Mouse (Mus musculus): Measurements from ENCODE around the gene Vamp2. TPM values are rescaled to one million over a fixed set of nuclear protein-coding genes. Genes with fewer than 3 reads are reported as not detected.

The Vamp2 gene
- polyA plus RNA-seq, 1 experiment = 20.9 TPM

- Histone ChIP-seq H3K79me3 (ENCODE audit: low read depth) (no peaks in the 10 kb centered on the region), H3K36me3 (ENCODE audit: control insufficient read depth, insufficient read depth) (no peaks in the 10 kb centered on the region), H3K27me3 (ENCODE audit: control insufficient read depth, insufficient read depth, insufficient read length) (no peaks in the 10 kb centered on the region), H3K4me3 (ENCODE audit: insufficient read depth, poor library complexity, severe bottlenecking) (no peak overlapping the region), H3ac (ENCODE audit: control insufficient read depth, insufficient read length, low read depth) (no peak overlapping the region), H3K79me2 (ENCODE audit: control insufficient read depth, insufficient read depth) (no peaks in the 10 kb centered on the region)
- TF ChIP-seq CEBPB (IDR thresholded peaks at IDR 0.05; ENCODE audit: low read depth) (no peak), MYOG (IDR thresholded peaks at IDR 0.05; ENCODE audit: control insufficient read depth, extremely low read depth, insufficient read length) (no peak), CTCF (IDR thresholded peaks at IDR 0.05; ENCODE audit: control insufficient read depth, insufficient read depth, insufficient read length) (no peak), FOSL1 (IDR thresholded peaks at IDR 0.05; ENCODE audit: insufficient read depth, low read length, poor library complexity, severe bottlenecking) (no peak), MYOD1 (IDR thresholded peaks at IDR 0.05; ENCODE audit: control insufficient read depth, insufficient read length, low read depth) (no peak), MAX (IDR thresholded peaks at IDR 0.05) (no peak), USF1 (IDR thresholded peaks at IDR 0.05; ENCODE audit: low read depth) (no peak)
Measured at GRCm38 (mm10) chr11:69072234-69072633, 16.1 kb upstream of the Vamp2 start.

GRCm38 (mm10) chr11:69072666-69073064 is 15.6 kb upstream of the Vamp2 start:
- Histone ChIP-seq H3K4me3 (ENCODE audit: insufficient read depth, poor library complexity, severe bottlenecking) (peak overlapping the region; percentile 3), H3K27me3 (ENCODE audit: control insufficient read depth, insufficient read depth, insufficient read length) (no peaks in the 10 kb centered on the region), H3K79me3 (ENCODE audit: low read depth) (no peaks in the 10 kb centered on the region), H3K36me3 (ENCODE audit: control insufficient read depth, insufficient read depth) (no peaks in the 10 kb centered on the region), H3K79me2 (ENCODE audit: control insufficient read depth, insufficient read depth) (no peaks in the 10 kb centered on the region), H3ac (ENCODE audit: control insufficient read depth, insufficient read length, low read depth) (peak overlapping the region; percentile 64)
- no peak for TF ChIP-seq FOSL1 (IDR thresholded peaks at IDR 0.05; ENCODE audit: insufficient read depth, low read length, poor library complexity, severe bottlenecking)
- no peak for TF ChIP-seq MYOG (IDR thresholded peaks at IDR 0.05; ENCODE audit: control insufficient read depth, extremely low read depth, insufficient read length)
- no peak for TF ChIP-seq USF1 (IDR thresholded peaks at IDR 0.05; ENCODE audit: low read depth)
- no peak for TF ChIP-seq CTCF (IDR thresholded peaks at IDR 0.05; ENCODE audit: control insufficient read depth, insufficient read depth, insufficient read length)
- TF ChIP-seq MAX (IDR thresholded peaks at IDR 0.05) = no peak
- TF ChIP-seq MYOD1 (IDR thresholded peaks at IDR 0.05; ENCODE audit: control insufficient read depth, insufficient read length, low read depth) = no peak
- no peak for TF ChIP-seq CEBPB (IDR thresholded peaks at IDR 0.05; ENCODE audit: low read depth)

GRCm38 (mm10) chr11:69073065-69073888 is 15.0 kb upstream of the Vamp2 start:
- TF ChIP-seq FOSL1 (IDR thresholded peaks at IDR 0.05; ENCODE audit: insufficient read depth, low read length, poor library complexity, severe bottlenecking) (peak; percentile 13), USF1 (IDR thresholded peaks at IDR 0.05; ENCODE audit: low read depth) (no peak), CEBPB (IDR thresholded peaks at IDR 0.05; ENCODE audit: low read depth) (peak; percentile 87), MYOG (IDR thresholded peaks at IDR 0.05; ENCODE audit: control insufficient read depth, extremely low read depth, insufficient read length) (no peak), MYOD1 (IDR thresholded peaks at IDR 0.05; ENCODE audit: control insufficient read depth, insufficient read length, low read depth) (no peak), MAX (IDR thresholded peaks at IDR 0.05) (peak; percentile 82), CTCF (IDR thresholded peaks at IDR 0.05; ENCODE audit: control insufficient read depth, insufficient read depth, insufficient read length) (no peak)
- Histone ChIP-seq H3K79me2 (ENCODE audit: control insufficient read depth, insufficient read depth) (no peaks in the 10 kb centered on the region), H3K27me3 (ENCODE audit: control insufficient read depth, insufficient read depth, insufficient read length) (no peaks in the 10 kb centered on the region), H3K79me3 (ENCODE audit: low read depth) (no peaks in the 10 kb centered on the region), H3K4me3 (ENCODE audit: insufficient read depth, poor library complexity, severe bottlenecking) (peak overlapping the region; percentile 3), H3K36me3 (ENCODE audit: control insufficient read depth, insufficient read depth) (no peaks in the 10 kb centered on the region), H3ac (ENCODE audit: control insufficient read depth, insufficient read length, low read depth) (peak overlapping the region; percentile 56)

- no peak overlapping the region for H3K4me3 ChIP-seq (ENCODE audit: insufficient read depth, poor library complexity, severe bottlenecking)
Measured at GRCm38 (mm10) chr11:69073951-69074775, 14.1 kb upstream of the Vamp2 start.

GRCm38 (mm10) chr11:69074776-69075069 is 13.6 kb upstream of the Vamp2 start:
- no peaks in the 10 kb centered on the region for H3K27me3 ChIP-seq (ENCODE audit: control insufficient read depth, insufficient read depth, insufficient read length)
- no peak overlapping the region for H3ac ChIP-seq (ENCODE audit: control insufficient read depth, insufficient read length, low read depth)
- no peak overlapping the region for H3K4me3 ChIP-seq (ENCODE audit: insufficient read depth, poor library complexity, severe bottlenecking)
- H3K36me3 ChIP-seq (ENCODE audit: control insufficient read depth, insufficient read depth) = no peaks in the 10 kb centered on the region
- no peaks in the 10 kb centered on the region for H3K79me2 ChIP-seq (ENCODE audit: control insufficient read depth, insufficient read depth)
- no peaks in the 10 kb centered on the region for H3K79me3 ChIP-seq (ENCODE audit: low read depth)
- TF ChIP-seq MAX (IDR thresholded peaks at IDR 0.05) = no peak
- no peak for TF ChIP-seq USF1 (IDR thresholded peaks at IDR 0.05; ENCODE audit: low read depth)
- TF ChIP-seq MYOD1 (IDR thresholded peaks at IDR 0.05; ENCODE audit: control insufficient read depth, insufficient read length, low read depth) = no peak
- TF ChIP-seq CTCF (IDR thresholded peaks at IDR 0.05; ENCODE audit: control insufficient read depth, insufficient read depth, insufficient read length) = no peak
- TF ChIP-seq CEBPB (IDR thresholded peaks at IDR 0.05; ENCODE audit: low read depth) = no peak
- TF ChIP-seq MYOG (IDR thresholded peaks at IDR 0.05; ENCODE audit: control insufficient read depth, extremely low read depth, insufficient read length) = no peak
- TF ChIP-seq FOSL1 (IDR thresholded peaks at IDR 0.05; ENCODE audit: insufficient read depth, low read length, poor library complexity, severe bottlenecking) = no peak

More at GRCm38 (mm10) chr11:69073951-69074775, 14.1 kb upstream of the Vamp2 start:
- Histone ChIP-seq H3K36me3 (ENCODE audit: control insufficient read depth, insufficient read depth) (no peaks in the 10 kb centered on the region), H3ac (ENCODE audit: control insufficient read depth, insufficient read length, low read depth) (no peak overlapping the region), H3K27me3 (ENCODE audit: control insufficient read depth, insufficient read depth, insufficient read length) (no peaks in the 10 kb centered on the region), H3K79me3 (ENCODE audit: low read depth) (no peaks in the 10 kb centered on the region), H3K79me2 (ENCODE audit: control insufficient read depth, insufficient read depth) (no peaks in the 10 kb centered on the region)
- TF ChIP-seq CEBPB (IDR thresholded peaks at IDR 0.05; ENCODE audit: low read depth) = no peak
- TF ChIP-seq USF1 (IDR thresholded peaks at IDR 0.05; ENCODE audit: low read depth) = no peak
- no peak for TF ChIP-seq FOSL1 (IDR thresholded peaks at IDR 0.05; ENCODE audit: insufficient read depth, low read length, poor library complexity, severe bottlenecking)
- TF ChIP-seq MYOD1 (IDR thresholded peaks at IDR 0.05; ENCODE audit: control insufficient read depth, insufficient read length, low read depth) = no peak
- TF ChIP-seq MYOG (IDR thresholded peaks at IDR 0.05; ENCODE audit: control insufficient read depth, extremely low read depth, insufficient read length) = no peak
- TF ChIP-seq MAX (IDR thresholded peaks at IDR 0.05) = no peak
- TF ChIP-seq CTCF (IDR thresholded peaks at IDR 0.05; ENCODE audit: control insufficient read depth, insufficient read depth, insufficient read length) = no peak

Measured in C2C12 (cell line).